Mouse (Mus musculus): ENCODE results near the gene Hmbs.

Hmbs gene

GRCm38 (mm10) chr9:44287401-44288075 is 56.5 kb downstream of the Hmbs start:
- no peak for DNase-seq (ENCODE audit: low spot score)

DNA sequence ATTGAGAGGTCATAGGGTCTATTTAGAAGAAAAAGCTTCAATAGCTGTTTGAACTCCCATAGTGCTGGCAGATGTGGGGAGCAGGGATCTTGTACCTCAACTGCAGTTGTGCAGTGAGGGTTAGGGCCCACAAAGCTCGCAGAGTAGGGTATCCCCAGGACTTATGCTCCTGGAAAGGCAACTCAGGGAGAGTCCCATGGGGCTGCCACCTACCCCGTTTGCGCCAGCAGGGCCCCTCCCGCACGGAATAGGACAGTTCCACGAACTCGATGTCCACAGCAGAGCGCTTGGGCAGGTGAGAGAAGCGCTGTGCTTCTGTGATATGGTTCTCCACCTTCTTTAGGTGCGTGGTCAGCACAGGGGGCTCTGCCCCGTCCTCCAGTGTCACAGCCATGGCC is 57.0 kb downstream of the Hmbs start:
- DNase-seq (ENCODE audit: low spot score), result no peak
